Mouse (Mus musculus) kidney, embryonic 14.5 days (tissue): Measurements from ENCODE around the gene Dtx2. TPM values are rescaled to one million over a fixed set of nuclear protein-coding genes. Genes with fewer than 3 reads are reported as not detected.

ENCODE experiments used
- ATAC-seq: fragments of 200-750 bp; cut with Nextera tagmentation; 2 replicates; pipeline ENCODE4 v1.8.0; 2017; ENCODE audit warnings: moderate number of reproducible peaks, mild to moderate bottlenecking, moderate TSS enrichment, moderate library complexity; ENCODE audit not compliant: low FRiP score, low TSS enrichment
- H3K27ac ChIP-seq: fragments of 300-500 bp; sonication (generic); 2 replicates; pipeline ENCODE4 v1.5.1; 2014; ENCODE audit warnings: low read depth, mild to moderate bottlenecking, low read length, moderate library complexity, mixed read lengths
- H3K27me3 ChIP-seq: fragments of 300-500 bp; sonication (generic); 2 replicates; pipeline ENCODE4 v1.6.1; 2014; ENCODE audit warnings: mild to moderate bottlenecking, low read length; ENCODE audit not compliant: control insufficient read depth, insufficient read depth
- H3K36me3 ChIP-seq: fragments of 300-500 bp; sonication (generic); 2 replicates; pipeline ENCODE4 v1.6.1; 2014; ENCODE audit warnings: low read length, mixed read lengths; ENCODE audit not compliant: control insufficient read depth, insufficient read depth
- H3K4me1 ChIP-seq: fragments of 300-500 bp; sonication (generic); 2 replicates; pipeline ENCODE4 v1.6.1; 2014; ENCODE audit warnings: low read length, mixed read lengths; ENCODE audit not compliant: control insufficient read depth, insufficient read depth
- H3K4me2 ChIP-seq: fragments of 300-500 bp; sonication (generic); replicated peaks from 2 replicates; pipeline ENCODE4 v1.6.1; 2014; ENCODE audit warnings: low read depth, mild to moderate bottlenecking, low read length
- H3K4me3 ChIP-seq: fragments of 300-500 bp; sonication (generic); 2 replicates; pipeline ENCODE4 v1.5.1; 2014; ENCODE audit warnings: mild to moderate bottlenecking, low read length
- H3K9ac ChIP-seq: fragments of 300-500 bp; sonication (generic); 2 replicates; pipeline ENCODE4 v1.6.1; 2014; ENCODE audit warnings: low read depth, mild to moderate bottlenecking, low read length, moderate library complexity
- H3K9me3 ChIP-seq: fragments of 300-500 bp; sonication (generic); 2 replicates; pipeline ENCODE4 v1.6.1; 2016; ENCODE audit warnings: low read length; ENCODE audit not compliant: control insufficient read depth
- WGBS: fragments of 180-500 bp; shearing (Covaris S2); extraction: QIAGEN DNeasy Blood & Tissue Kit; methylation state at CpG from one replicate; pipeline ENCODE4 v1.1.7; 2014; 5-methylcytosine and 5-hydroxymethylcytosine counted together
- polyA plus RNA-seq: library from polyadenylated mRNA; unstranded; fragments of >200 nt; fragmentation: Nextera tagmentation; extraction: Ambion mirVana; gene quantifications from 2 replicates; pipeline ENCODE4 v1.2.1, GENCODE M21; 2014

The Dtx2 gene
- polyA plus RNA-seq, 1 experiment from 2014 or later: 26.6 TPM

GRCm38 (mm10) chr5:136004537-136004936 is 9.9 kb downstream of the Dtx2 start:
- Histone ChIP-seq H3K27me3 (no peaks in the 10 kb centered on the region), H3K4me3 (no peak overlapping the region), H3K4me1 (peaks cover 7% of the 10 kb centered on the region; the same call in 1 of the 2 replicates), H3K36me3 (peaks cover 10% of the 10 kb centered on the region), H3K9me3 (no peaks in the 10 kb centered on the region), H3K4me2 (no peak overlapping the region), H3K9ac (no peak overlapping the region), H3K27ac (no peak overlapping the region)
- ATAC-seq: no peak
- WGBS: 45% methylated on average over 4 of the region's 4 CpGs

GRCm38 (mm10) chr5:136007745-136008144 is 13.1 kb downstream of the Dtx2 start:
- 64% methylated on average over 7 of the region's 7 CpGs for WGBS
- H3K27ac ChIP-seq: no peak overlapping the region
- H3K9ac ChIP-seq: no peak overlapping the region
- no peak overlapping the region for H3K4me3 ChIP-seq
- no peaks in the 10 kb centered on the region for H3K27me3 ChIP-seq
- no peak overlapping the region for H3K4me2 ChIP-seq
- H3K9me3 ChIP-seq: no peaks in the 10 kb centered on the region
- H3K36me3 ChIP-seq: peaks cover 28% of the 10 kb centered on the region
- no peak for ATAC-seq
- H3K4me1 ChIP-seq: peaks cover 7% of the 10 kb centered on the region; the same call in 1 of the 2 replicates

GRCm38 (mm10) chr5:136014877-136015276 is 20.3 kb downstream of the Dtx2 start:
- H3K4me1 ChIP-seq: no peaks in the 10 kb centered on the region
- H3K36me3 ChIP-seq: peaks cover 32% of the 10 kb centered on the region
- no peaks in the 10 kb centered on the region for H3K27me3 ChIP-seq
- H3K9me3 ChIP-seq: no peaks in the 10 kb centered on the region
- H3K9ac ChIP-seq: no peak overlapping the region
- H3K4me2 ChIP-seq: no peak overlapping the region
- 0 out of 2 replicates have a peak, but pooled peaks have one; percentile 22 for ATAC-seq
- H3K4me3 ChIP-seq: no peak overlapping the region
- 79% methylated on average over 10 of the region's 10 CpGs for WGBS
- no peak overlapping the region for H3K27ac ChIP-seq

- H3K36me3 ChIP-seq: peaks cover 32% of the 10 kb centered on the region
- H3K4me3 ChIP-seq: no peak overlapping the region
- no peak for ATAC-seq
- H3K4me2 ChIP-seq: no peak overlapping the region
- H3K4me1 ChIP-seq: no peaks in the 10 kb centered on the region
- H3K27me3 ChIP-seq: no peaks in the 10 kb centered on the region
- 81% methylated on average over 10 of the region's 10 CpGs for WGBS
- H3K9me3 ChIP-seq: no peaks in the 10 kb centered on the region
- no peak overlapping the region for H3K27ac ChIP-seq
- H3K9ac ChIP-seq: no peak overlapping the region
Observed at GRCm38 (mm10) chr5:136015586-136015985, 21.0 kb downstream of the Dtx2 start.

GRCm38 (mm10) chr5:136016014-136016876 is 21.6 kb downstream of the Dtx2 start:
- 79% methylated on average over 10 of the region's 10 CpGs for WGBS
- H3K4me2 ChIP-seq: no peak overlapping the region
- no peak overlapping the region for H3K4me3 ChIP-seq
- no peaks in the 10 kb centered on the region for H3K9me3 ChIP-seq
- H3K27ac ChIP-seq: 0 out of 2 replicates have a peak overlapping the region, but pooled peaks have one; percentile 47
- no peaks in the 10 kb centered on the region for H3K27me3 ChIP-seq
- H3K4me1 ChIP-seq: no peaks in the 10 kb centered on the region
- no peak overlapping the region for H3K9ac ChIP-seq
- peaks cover 28% of the 10 kb centered on the region; the same call in 1 of the 2 replicates for H3K36me3 ChIP-seq
- ATAC-seq: no peak

- WGBS: 87% methylated on average over 6 of the region's 6 CpGs
- no peak overlapping the region for H3K9ac ChIP-seq
- H3K27ac ChIP-seq: no peak overlapping the region
- H3K4me3 ChIP-seq: no peak overlapping the region
- H3K9me3 ChIP-seq: no peaks in the 10 kb centered on the region
- no peak overlapping the region for H3K4me2 ChIP-seq
- peaks cover 19% of the 10 kb centered on the region; the same call in 1 of the 2 replicates for H3K36me3 ChIP-seq
- H3K27me3 ChIP-seq: no peaks in the 10 kb centered on the region
- no peak for ATAC-seq
- no peaks in the 10 kb centered on the region for H3K4me1 ChIP-seq
Observed at GRCm38 (mm10) chr5:136017262-136017661, 22.7 kb downstream of the Dtx2 start.

GRCm38 (mm10) chr5:136018726-136019125 is 24.1 kb downstream of the Dtx2 start:
- 75% methylated on average over 2 of the region's 2 CpGs for WGBS

GRCm38 (mm10) chr5:136019907-136020306 is 25.3 kb downstream of the Dtx2 start:
- Histone ChIP-seq H3K27ac (no peak overlapping the region), H3K4me1 (no peaks in the 10 kb centered on the region), H3K36me3 (peaks cover 14% of the 10 kb centered on the region; the same call in 1 of the 2 replicates), H3K9ac (no peak overlapping the region), H3K4me3 (no peak overlapping the region), H3K4me2 (no peak overlapping the region), H3K9me3 (no peaks in the 10 kb centered on the region), H3K27me3 (no peaks in the 10 kb centered on the region)
- WGBS: 24% methylated on average over 1 of the region's 1 CpGs
- ATAC-seq: no peak

More at GRCm38 (mm10) chr5:136018726-136019125, 24.1 kb downstream of the Dtx2 start:
- Histone ChIP-seq H3K27ac (no peak overlapping the region), H3K27me3 (no peaks in the 10 kb centered on the region), H3K4me1 (no peaks in the 10 kb centered on the region), H3K4me3 (no peak overlapping the region), H3K4me2 (no peak overlapping the region), H3K9ac (no peak overlapping the region), H3K36me3 (peaks cover 10% of the 10 kb centered on the region; the same call in 1 of the 2 replicates), H3K9me3 (no peaks in the 10 kb centered on the region)
- ATAC-seq: no peak

GRCm38 (mm10) chr5:136025712-136026111 is 31.1 kb downstream of the Dtx2 start:
- no peaks in the 10 kb centered on the region for H3K27me3 ChIP-seq
- H3K9me3 ChIP-seq: no peaks in the 10 kb centered on the region
- no peak overlapping the region for H3K4me2 ChIP-seq
- H3K9ac ChIP-seq: no peak overlapping the region
- peaks cover 34% of the 10 kb centered on the region for H3K36me3 ChIP-seq
- H3K27ac ChIP-seq: no peak overlapping the region
- 78% methylated on average over 3 of the region's 3 CpGs for WGBS
- H3K4me3 ChIP-seq: no peak overlapping the region
- no peak for ATAC-seq
- H3K4me1 ChIP-seq: 0 out of 2 replicates have a peak, but pooled peaks cover 3% of the 10 kb centered on the region
